Mouse (Mus musculus) retina, postnatal 1 day (tissue): Measurements from ENCODE around the gene Zbtb17.

ENCODE experiments used
- DNase-seq: peaks from one replicate; pipeline ENCODE4 v3.0.0-alpha.2; 2012

The Zbtb17 gene

DNA sequence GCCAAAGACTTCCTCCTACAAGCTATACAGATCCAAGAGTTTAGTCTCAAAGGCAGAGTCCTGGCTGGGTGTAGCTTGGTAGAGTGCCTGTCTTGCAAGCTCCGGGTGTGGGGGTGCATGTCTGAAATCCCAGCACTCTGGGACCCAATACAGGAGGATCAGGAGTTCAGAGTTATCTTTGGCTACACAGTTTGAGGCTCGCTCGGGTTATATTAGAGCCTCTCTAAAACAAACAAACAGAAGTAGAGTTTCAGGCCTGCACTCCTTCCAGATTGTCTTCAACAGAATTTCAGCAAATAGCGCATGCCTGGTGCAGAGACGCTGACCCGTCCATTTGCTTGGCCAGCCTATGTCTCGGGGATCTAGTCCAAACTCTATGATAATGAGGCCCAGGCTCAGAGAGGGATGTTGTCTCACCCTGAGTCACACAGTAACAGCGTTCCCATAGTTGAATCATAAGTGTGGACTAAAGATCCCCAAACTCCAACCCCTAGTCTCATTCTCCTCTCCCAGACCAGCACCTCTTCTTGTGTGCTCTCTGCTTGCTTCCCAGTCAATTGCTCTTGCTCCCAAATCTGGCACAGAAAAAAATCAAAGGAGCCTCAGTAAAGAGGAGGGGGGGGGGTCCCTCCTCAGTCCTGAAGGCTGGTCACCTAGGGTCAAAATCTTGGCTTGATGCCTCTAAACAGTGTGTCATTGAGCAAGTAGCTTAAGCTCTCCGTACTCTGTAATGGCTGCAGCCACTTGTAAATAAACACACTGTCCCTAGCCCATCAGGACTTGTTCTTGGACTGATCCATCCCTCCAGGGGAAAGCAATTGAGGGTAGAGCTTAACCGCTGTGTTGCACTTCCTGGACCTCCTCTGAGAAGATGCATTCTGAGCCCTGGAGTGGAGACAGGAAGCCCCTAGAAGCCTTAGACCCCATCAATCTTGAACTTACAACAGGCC, 17.4 kb upstream of the Zbtb17 start:
- no peak for DNase-seq

DNA sequence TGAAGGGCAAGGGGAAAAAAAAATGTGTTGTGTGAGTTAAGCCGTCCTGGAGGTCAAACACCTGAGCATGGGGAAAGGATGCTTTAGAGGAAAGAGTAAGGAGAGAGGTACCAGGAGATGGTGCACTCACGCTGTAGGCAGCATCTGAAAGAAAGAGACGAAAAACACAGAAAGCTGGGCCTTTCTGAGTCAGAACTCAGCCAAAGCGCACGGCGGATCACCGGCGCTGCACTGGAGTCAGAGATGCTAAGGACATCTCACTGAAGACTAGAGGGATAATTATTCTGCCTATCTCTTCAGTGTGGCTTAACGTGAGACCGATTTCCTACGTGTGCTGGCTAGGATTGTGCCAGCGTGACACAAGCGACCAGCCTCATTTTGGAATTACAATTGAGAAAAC, 16.5 kb upstream of the Zbtb17 start:
- no peak for DNase-seq

DNA sequence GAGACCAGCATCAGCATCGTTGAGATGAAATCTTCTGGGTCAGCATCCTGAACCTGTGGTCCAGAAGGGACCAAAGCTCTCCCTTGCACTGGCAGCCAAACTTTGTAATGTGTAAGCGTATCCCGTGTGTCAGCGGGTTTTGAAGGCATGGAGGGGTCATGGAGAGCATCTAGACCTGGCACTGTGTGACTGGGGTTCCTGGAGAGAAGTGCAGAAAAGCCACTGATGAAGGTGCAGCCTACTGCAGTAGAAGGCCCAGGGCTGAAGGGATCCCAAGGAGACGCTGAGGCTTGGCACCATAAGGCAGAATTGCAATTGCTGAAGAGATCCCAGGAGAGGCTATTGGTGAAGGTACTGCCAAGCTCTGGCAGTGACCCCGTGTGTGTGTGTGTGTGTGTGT, 15.1 kb upstream of the Zbtb17 start:
- no peak for DNase-seq

DNA sequence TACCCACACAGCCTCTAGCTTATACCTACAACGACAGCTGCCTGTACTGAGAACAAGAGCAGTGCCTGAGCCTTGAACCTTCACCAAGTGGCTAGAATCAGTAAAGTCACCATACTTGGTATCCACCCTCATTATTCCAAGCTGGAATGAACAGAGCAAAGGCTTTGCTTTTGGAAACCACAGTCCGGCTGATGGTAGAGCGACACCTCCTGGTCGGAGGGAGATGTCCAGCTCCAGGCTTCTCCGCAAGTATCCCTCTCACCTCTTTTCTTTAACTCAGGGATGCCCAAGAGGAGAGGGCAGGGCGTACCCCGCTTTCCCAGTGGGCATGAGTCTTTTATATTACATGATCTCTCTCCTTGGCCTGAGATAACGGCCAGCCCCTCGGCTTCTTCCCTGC, 14.6 kb upstream of the Zbtb17 start:
- DNase-seq = peak; percentile 48

DNA sequence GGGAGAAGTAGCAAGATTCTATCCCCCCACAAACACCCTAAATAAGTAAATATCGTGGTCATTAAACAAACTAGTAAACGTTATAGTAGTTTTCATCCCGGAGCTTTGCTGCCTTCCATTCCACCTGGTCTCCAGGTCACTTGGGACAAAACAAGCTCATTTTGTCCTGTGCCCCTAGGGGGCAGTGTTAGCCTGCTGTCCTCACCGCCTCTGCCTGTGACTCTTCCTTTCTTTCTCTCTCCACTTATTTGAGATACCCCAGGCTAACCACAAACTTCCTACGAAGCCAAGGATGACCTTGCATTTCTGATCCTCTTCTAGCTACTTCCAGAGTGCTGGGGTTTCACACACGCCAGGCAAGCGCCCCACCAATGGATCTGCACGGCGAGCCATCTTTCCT, 13.5 kb upstream of the Zbtb17 start:
- DNase-seq = peak; percentile 75

DNA sequence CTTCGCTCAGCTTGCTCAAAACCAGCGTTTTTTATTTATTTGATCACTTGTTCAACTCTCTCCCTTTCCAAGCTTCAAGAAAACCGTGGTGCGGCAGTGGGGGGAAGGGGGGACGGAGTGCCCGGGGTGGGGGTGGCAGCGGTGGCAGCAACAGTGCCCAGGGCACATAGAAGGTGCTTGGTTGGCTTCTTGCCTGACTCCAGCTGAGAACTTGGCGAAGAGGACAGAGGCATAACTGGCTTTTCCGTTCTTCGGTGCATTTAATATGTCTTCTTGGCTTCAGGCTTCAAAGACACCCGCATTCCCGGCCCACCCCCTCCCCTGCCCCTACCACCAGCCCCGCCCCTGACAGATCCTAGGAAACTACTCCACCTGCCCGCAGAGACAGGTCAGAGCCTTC, 11.8 kb upstream of the Zbtb17 start:
- DNase-seq = no peak

DNA sequence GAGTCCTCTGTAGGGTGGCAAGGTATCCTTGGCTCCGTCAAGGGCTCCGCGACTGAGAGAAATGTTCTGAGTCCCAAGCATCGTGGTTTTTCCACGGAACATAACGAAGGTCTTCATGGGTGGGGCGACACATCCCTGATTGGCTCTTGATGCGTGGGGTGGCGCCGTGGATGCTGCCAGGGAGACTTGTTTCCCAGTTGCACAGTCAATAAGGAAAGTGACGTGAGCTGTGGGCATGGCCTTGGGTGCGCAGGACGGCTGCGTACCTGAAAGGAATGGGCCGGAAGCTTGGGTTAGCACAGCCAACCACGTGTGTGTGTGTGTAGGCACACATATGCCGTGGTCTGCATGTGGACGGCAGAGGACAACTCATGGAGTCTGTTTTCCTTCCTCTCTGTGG, 11.3 kb upstream of the Zbtb17 start:
- no peak for DNase-seq

DNA sequence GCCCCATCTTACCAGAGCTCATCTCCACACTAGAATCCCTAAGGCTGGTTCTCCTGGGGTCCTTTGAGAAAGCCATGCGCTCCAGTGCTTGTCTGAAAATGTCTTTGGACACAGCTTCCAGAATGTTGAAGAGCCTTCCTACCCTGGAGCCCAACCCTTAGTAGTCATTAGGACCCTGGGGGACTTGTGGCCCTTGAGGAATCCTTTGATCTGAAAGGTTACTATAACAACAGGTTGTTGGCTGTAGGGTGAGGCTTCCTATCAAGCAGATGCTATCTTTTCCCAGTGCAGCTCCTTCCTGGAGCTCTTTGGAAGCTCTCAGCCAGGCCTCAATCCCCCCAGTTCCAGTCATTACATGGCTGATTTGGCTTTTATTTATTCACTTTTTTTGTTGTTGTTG, 8.5 kb upstream of the Zbtb17 start, which contains the start of gene Srarp:
Gene Srarp (minus strand): TSS at position 132 of the 400 bp plus-strand sequence.
- DNase-seq = no peak

DNA sequence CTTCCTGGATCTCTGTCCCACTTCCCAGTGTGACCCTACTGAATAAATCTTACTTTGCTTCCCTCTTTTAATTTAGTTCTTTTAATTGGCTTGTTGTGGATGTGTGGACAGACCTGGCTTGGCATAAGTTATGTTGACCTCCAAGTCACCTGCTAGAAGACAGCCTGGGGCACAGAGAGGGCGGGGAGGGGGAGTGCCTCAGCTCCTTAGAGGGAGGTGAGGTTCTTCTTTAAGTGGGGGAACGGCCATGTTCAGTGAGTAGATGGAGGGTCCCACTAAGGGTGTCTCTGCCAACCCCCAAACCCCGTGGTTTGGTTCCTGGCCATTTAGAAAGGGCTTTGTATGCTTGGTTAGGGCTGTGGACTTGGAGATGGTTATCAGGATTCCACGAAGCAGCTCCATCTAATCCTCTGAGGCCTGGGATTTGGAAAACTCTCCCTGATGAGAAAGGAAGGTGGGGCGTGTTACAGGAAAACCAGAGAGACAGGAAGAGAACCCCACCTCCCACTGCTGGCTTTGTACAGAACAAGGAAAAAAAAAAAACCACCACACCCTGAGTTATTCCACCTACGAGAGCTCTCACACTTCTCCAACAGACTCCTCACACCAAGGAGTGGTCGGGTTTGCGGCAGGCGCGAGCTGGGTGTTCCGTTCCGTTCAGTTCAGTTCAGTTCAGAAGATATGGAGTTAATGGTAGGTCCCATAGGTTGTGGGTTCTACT, 5.2 kb upstream of the Zbtb17 start:
- no peak for DNase-seq

DNA sequence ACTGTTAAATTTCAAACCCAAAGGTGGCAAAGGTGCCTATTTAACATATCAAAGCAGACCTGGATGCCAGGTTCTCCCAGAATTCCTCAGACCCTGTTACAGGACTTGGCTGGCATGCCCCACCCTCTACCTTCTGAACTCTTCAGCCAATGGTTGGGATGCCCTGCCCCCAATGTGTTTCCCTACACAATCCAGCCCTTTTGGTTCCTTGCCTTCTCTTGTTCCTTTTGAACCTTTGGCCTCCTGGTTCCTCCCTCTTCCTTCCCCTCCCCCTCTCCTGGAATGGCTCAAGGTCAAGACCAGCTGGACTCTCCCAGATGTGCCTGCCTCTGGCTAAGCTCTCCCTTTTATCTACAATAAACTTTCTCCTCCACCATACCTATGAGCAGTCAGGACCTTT, 3.6 kb upstream of the Zbtb17 start:
- DNase-seq = no peak

DNA sequence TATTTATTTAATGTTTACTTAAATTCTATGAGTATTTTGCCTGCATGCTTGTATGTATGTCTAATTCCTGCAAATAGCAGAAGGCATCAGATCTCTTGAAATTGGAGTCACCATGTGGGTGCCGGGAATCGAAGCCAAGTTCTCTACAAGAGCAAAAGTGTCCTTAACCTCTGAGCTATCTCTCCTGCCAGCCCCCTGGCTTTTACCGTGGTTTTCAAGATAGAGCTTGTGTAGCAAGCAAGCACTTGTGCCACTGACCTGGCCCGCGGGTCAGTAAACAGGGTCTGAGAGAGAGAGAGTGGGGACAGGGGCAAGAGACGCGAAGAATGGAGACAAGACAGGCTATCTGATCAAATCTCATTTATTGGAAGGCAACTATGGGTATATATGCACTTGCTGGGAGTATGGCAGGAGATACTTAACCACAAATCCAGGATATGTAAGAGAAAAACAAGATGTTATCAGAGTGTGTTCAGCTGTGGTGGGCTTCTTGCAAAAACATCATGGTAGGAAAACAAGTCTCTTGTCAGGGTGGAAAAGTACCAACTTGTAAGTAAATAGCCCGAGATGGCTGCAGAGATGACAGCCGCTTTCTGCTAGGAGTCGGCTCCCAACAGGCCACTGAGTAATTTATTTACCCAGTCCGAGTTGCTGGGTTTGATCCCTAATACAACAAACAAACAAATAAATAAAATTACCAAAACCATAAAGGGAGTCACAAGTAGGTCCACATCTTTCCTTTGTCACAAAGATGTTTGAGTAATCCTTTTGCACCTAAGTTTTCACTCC, 619 bp upstream of the Zbtb17 start:
- DNase-seq = no peak

DNA sequence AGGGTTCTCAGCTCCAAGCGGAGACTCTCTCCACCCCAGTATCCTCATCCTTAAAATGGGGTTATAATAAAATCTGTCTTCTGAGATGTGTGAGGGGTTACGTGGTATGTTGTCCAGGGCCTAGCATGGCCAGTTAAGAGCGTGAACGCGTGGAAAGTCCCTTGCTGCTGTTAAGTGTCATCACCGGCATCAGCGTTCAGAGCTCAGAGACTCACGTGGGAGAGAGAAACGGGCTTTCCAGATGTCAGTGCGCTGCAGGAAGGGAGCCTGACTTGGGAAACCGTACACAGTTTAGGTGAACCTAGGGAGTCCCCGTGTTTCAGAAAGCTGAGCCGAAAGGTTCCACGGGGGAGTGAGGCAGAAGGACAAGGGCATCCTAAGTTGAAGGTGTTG, 870 bp downstream of the Zbtb17 start:
- no peak for DNase-seq

DNA sequence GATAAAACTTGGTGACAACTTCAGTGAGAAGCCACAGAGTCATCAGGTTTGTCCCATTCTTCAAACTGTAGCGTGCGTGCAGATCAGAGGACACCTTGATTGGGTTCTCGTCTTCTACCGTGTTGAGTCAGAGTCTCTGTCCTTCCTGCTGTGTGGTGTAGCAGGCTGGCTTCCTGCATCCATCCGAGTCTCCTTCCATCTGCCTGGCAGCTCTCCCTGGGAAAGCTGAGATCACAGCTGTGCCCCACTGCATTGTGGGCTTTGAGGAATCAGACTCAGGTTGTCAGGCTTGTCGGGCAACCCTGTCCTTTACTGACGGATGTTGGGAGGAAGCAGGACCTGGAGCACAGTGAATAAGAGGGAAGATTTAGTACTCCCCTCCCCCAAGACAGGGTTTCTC, 1.8 kb downstream of the Zbtb17 start:
- DNase-seq = no peak

DNA sequence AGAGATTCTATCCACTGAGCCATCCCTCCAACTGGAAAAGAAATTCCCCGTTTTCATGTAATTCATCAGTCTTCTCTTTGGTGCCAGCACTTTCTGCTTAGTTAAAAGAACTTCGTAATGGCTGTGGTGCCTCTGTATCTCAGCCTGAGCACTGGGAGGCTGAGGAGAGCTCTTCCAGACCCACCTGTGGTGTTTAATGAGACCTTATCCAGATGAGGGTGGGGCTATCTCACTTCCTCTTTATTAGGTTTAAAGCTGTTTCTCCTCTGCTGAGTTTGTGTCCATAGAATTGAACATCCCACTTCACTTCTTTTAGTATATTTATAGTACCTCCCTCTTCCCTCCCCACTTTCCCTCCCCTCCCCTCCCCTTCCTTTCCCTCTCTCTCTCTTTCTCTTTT, 6.8 kb downstream of the Zbtb17 start:
- DNase-seq = no peak

DNA sequence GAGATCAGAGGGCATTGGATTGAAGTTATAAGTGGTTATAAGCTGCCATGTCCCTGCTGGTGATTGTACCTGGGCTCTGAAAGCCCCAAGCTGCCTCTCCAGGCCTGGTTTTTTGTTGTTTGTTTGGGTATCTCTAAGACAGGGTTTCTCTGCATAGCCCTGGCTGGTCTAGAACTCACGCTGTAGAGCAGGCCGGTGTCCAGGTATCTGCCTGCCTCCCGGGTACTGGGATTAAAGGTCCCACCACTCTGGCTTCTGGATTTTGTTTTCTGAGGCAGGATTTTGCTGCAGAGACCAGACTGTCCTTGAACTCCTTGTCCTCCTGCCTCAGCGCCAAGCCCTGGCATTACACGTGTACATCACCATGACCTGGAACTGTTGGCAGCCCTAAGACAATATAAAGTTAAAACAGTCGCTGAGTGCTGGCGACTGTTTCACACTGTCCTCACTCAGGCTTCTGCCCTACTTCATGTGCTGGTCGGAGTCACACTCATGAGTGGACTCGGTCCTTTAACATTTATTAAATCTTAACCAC, 7.5 kb downstream of the Zbtb17 start:
- DNase-seq = no peak

DNA sequence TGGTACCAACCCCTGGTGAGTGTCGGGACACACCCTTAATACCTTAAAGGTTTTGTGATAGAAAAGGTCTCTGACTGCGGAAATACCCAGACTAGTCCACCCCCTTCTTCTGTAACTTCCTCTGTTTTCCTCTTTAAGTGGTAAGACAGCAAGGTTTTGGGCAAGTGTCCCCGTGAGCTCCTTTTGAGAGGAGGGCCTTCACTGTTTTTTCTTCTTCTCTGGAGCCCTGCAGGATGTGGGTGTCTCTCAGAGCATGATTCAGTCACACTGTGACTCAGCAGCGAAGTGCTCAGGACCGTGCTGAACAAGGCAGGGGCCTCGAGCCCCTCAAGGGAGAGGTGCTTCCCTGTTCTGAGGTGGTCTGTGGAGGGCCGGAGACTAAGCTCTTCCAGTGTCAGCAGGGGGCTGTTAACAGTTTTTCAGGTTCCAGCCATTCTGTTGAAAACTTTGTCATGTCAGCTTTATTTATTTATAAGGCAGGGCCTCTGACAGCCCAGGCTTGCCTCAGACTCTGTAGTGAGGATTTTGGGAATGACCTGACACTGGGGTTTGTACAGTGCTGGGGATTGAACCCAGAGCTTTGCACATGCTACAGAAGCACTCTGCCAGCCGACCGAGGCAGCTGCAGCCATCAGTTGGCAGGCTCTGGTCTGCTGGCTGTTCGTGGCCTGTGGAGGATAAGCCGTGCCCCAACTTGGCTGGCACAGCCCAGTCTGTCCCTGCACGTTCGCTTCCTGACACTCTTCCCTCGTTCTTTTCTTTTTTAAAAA, 10.3 kb downstream of the Zbtb17 start:
- DNase-seq = no peak

DNA sequence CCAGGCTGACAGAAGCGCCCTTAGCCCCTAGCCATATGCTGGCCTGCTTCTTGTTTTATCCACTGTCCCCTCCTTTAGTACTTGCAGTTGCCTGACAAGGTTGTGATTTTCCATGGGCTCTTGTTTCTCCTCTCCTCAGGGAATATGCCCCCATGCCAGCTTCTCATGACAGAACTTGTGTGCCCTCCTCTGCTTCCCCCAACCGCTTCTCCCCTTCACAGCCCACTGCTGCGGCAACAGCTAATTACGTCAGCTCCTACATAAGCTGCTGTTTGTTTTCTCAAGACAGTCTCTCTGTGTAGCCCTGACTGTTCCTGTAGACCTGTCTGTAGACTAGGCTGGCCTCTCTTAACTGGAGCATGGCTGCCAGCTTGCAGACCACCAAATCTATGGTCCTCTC, 11.1 kb downstream of the Zbtb17 start:
- DNase-seq = no peak

DNA sequence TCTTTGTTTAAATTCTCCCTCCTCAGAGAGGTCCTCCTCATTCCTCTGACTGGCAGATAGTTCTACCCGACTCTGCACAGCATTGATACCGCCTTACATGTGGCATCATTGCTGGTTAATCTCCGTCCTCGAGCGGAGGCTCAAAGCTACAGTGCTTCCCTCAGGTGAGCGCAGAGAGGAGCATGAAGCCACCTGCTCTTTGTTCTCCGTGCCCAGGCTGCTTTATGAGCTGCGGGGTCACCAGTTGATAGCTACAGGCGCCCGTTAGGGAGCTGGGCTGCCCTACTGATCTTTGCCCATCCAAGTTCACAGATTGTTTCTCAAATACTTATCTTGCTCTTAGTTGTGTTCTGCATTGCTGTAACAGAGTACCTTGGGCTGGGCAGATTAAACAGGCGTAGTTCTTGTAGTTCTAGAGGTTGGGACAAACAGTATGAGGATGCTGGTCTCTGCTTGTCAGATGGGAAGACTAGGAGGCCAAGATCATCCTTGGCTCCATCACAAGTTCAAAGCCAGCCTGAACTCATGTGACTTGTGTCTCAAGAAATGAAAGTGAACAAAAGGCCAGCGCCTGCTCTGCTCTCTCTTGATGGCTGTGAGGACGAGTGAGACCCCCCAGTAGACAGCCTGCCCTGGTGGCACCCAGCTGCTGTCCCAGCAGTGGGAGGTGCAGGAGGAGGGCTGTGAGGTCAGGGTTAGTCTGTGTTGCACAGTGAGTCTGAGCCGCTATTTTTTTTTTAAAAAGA, 11.9 kb downstream of the Zbtb17 start:
- no peak for DNase-seq

DNA sequence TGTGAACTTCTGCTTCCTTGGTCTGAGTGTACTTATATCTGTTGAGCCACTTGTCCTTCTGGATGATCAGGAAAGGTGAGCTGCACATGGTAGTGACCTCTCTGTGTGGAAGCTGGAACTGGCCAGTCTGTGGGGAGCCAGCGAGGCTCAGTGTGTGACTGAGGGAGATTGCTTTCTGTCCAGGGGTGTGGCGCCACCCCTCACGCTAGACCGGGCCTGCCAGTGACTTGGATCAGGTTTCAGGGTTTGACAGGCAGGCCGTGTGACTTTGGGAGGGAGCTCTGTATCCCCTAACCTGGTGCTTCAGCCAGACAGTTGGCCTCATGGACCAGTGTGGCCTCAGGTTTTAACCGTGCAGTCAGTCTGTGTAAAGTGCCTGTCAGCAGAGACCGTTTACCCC, 13.8 kb downstream of the Zbtb17 start:
- DNase-seq = peak; percentile 42

DNA sequence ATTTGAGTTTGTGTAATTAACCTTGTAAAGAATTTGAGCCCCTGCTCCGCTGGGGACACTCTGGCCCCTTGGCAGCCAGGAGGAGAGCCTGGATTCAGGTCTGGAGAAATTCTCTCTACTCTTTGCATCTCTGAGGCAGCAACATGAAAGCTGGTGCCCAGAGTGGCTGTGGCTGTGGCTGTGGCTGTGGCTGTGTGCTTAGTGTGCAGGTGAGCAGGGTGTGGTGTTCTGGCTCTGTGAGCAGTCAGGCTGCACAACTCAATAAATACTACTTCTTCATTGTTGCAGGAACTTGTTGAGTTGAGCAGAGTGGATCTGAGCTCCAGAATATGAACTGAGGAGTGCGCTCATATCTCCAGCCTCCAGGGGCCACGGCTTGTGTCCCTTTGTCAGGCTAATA, 14.4 kb downstream of the Zbtb17 start:
- no peak for DNase-seq

DNA sequence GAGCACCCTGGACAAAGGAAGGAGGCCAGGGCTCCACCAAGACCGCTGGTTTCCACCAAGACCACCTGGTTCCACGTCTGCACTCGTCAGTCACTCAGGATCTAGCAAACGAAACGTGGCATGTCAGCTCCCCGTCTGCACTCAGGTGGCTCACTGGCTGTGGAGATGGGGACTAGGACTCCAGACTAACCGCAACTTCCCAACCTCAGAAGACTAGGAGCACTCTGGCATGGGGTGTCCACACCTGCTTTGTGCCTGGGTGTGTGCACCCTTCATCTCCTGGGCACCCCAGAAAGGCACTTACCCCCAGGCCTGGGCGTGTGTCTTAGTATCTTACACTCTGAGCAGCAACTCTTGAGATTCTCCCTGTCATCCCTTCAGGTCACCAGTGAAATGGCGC, 15.3 kb downstream of the Zbtb17 start:
- no peak for DNase-seq

DNA sequence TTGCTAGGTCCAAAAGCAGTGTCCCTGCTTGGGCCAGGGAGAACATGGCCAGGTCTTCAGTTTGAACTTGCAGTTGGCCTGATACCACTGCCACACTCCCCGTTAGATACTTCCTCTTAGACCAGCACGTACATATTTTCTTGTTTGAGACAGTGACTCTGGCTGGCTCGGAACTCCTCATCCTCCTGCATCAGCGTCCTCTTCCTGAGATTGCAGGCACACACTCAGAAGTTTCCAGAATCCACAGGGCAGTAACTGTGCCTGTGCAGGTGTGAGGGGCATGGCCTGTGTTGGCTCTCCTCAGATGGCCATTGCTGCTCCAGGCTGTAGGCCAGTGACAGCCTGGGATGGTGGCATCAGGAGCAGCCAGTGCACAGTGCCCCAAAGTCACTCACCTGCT, 16.0 kb downstream of the Zbtb17 start:
- no peak for DNase-seq
